Mouse (Mus musculus): ENCODE data around the gene Slc26a10.

Slc26a10 gene

DNA sequence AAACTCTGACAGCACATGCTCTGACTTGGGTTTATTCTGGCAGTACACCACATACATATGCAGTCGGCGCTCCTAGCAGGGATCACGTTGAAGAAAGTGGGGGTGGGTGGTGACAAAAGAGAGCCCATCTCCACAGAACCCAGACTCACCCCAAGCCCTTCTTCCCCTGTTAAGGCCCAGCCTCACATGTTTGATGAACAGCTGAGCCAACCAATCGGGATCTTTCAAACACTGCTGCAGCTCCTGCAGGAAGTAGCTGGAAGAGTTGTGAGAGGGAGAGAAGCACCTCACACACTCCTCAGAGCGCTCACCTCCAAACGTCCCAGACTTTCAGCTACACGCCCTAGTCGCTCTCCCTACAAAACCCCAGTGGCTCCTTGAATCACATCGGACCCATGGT lies 4.7 kb upstream of the Slc26a10 start:
- no peak for DNase-seq (ENCODE audit: low read depth in 2 of 2, low spot score in 2 of 2)

- DNase-seq (ENCODE audit: low read depth in 2 of 2, low spot score in 2 of 2): no peak
Observed at GRCm38 (mm10) chr10:127183759-127184158, 3.3 kb upstream of the Slc26a10 start.

GRCm38 (mm10) chr10:127182624-127183023 lies 2.2 kb upstream of the Slc26a10 start:
- no peak for DNase-seq (ENCODE audit: low read depth in 2 of 2, low spot score in 2 of 2)

DNA sequence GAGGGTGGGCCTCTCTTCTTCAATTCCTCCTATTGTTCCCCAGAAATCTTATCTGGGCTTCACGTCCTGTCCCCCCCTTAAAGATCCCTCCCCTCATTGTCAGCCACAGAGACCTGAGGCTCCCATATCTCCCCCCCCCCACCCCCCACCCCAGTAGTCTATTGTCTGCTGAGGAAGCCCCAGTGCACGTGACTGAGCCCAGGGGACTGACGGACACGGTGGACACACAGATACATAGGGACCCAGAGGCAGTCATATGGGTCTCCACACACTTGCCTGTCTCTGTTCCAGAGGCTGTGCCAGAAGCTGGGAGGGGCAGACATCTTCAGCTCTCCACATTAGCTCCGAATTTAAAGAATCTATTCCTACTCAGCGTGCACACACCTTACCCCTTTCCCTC lies 1.1 kb upstream of the Slc26a10 start:
- no peak for DNase-seq (ENCODE audit: low read depth in 2 of 2, low spot score in 2 of 2)

DNA sequence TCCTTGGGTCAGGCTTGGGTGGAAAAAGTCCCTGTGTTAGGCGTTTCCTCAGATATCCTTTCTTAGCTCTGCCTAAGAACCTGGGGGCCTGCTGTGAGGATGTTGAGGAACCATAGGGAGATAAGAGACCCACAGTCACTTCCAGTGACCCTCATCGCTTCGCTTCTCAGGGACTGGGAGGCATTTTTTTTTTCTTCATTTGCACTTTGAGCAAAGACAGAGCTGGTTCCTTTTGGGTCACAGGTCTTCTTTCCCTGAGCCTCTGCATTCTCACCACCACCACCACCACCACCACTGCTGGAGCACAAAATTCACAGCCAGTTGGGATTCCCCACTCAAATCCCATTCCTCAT lies 226 bp upstream of the Slc26a10 start:
- DNase-seq (ENCODE audit: low read depth in 2 of 2, low spot score in 2 of 2): no peak

- DNase-seq (ENCODE audit: low read depth in 2 of 2, low spot score in 2 of 2): no peak
Observed at GRCm38 (mm10) chr10:127178286-127179027, 2.0 kb downstream of the Slc26a10 start.

GRCm38 (mm10) chr10:127177719-127178118 lies 2.7 kb downstream of the Slc26a10 start:
- DNase-seq (ENCODE audit: low read depth in 2 of 2, low spot score in 2 of 2): no peak

- no peak for DNase-seq (ENCODE audit: low read depth in 2 of 2, low spot score in 2 of 2)
Observed at GRCm38 (mm10) chr10:127177235-127177634, 3.2 kb downstream of the Slc26a10 start.

DNA sequence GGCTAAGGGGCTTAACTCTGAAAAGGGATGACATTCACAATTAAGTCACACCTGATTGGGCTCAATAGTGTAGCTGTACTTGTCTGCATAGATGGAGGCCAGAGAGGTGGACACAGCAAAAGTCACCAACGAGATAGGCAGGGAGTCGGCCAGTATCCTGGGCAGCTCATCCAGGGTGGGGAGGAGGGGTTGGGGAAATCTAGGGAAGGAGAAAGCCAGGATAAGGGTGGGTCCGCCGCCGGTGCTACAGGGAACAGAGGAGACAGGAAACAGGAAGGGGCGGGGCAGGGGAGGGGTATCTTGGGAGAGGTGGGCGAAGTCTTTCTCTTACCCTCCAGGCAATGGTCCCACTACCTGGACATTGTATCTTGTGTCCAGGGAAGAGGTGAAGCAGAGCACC lies 3.7 kb downstream of the Slc26a10 start:
- DNase-seq (ENCODE audit: low read depth in 2 of 2, low spot score in 2 of 2): no peak

DNA sequence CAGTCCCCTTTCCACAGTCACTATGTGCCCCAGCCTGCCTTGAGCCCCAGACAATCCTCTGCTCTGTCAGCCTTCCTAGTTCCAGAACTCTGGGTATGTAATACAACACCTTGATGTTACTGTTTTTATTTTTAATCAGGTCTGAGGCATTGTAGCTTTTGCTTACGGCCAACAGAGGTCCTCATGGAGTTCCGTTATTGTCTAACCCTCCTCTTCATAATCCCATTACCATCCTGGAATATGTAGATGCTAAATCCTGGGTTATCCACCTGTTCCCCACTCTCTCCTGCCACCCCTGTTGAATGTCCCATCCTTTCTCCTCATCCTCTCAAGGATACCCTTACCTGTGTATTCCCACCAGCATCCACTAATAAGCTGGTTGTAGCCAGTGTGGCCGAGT lies 4.2 kb downstream of the Slc26a10 start:
- no peak for DNase-seq (ENCODE audit: low read depth in 2 of 2, low spot score in 2 of 2)

DNA sequence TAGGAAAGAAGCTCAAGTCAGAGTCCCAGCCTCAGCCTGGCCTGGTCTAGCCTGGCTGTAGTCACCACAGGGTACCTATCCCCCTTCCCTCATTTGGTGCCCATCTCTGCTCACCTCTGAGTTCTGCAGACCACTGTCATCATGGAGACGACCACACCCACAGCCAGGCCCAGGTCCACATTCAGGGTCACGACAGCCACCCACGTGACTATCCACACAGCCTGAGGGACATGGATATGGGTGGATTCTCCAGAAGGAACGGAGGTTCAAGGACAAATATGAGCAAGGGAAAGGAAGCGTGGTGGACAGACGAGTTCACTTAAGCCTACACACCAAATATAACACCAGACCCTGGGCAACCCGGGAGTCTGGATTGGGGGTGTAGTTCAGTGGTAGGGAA lies 6.3 kb downstream of the Slc26a10 start:
- DNase-seq (ENCODE audit: low read depth in 2 of 2, low spot score in 2 of 2): no peak

DNA sequence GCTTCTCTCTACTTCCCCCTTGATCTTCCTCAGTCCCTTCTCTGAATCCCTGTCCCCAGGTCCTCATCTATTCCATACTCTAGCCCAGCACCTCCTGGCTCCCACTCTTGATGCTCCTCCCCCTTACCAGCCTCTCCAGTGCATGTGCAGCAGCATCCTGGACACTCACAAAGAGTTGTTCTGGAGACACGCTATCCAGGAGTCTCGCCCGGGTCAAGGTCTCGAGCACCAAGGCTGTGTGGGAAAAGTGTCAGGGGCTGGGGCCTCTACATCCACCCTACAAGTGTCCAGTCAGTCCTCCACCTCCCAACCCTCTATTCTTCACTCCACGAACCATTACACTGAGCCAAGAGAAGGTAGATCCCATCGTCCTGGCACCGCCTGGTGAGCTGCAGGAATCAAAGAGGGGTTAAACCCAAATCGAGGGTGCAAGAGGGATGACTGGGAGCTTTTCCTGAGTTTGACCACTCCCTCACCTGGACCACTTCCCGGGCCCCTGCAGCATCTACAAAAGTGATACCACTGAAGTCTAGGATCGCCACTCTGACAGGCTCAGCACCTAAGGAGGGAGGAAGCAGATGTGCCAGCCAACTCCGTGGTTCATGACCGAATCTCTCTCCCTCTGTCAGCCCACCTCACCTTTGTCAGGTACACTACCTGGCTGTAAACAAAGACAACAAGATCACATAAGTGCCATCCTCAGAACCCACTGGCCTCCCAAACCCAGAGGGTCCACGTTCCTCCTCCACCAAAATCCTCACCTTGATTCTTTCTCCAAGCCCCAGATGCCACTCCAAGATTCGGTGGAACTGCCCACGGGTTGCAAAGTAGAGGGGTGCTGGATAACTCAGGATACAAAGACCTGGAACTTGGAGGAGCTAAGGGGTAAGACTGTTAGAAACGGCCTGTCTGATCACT lies 7.0 kb downstream of the Slc26a10 start:
- DNase-seq (ENCODE audit: low read depth in 2 of 2, low spot score in 2 of 2): no peak

- DNase-seq (ENCODE audit: low read depth in 2 of 2, low spot score in 2 of 2): no peak
Observed at GRCm38 (mm10) chr10:127171631-127172200, 8.7 kb downstream of the Slc26a10 start.

DNA sequence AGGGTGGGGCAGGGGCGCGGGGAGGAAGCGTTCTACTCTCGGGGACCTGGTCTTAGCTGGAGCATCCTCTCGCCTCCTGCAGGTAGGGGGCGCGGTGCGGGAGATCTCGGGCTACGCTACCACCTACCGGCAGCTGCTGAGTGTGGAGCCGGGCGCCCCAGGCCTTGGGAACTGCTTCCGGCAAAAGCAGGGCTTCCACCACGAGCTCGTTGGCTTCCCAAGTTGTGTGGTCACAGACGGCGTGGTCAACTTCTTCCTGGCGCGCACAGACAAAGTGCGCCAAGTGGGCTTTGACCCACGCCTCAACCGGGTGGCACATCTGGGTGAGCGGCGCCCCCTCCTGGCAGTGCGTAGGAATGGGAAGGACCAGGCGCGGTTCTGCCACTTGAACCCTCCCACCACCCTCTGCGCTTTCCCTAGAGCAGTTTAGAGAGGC lies 9.6 kb downstream of the Slc26a10 start:
- peak; percentile 84 to 85 for DNase-seq (ENCODE audit: low read depth in 2 of 2, low spot score in 2 of 2)

GRCm38 (mm10) chr10:127170002-127170401 lies 10.4 kb downstream of the Slc26a10 start:
- DNase-seq (ENCODE audit: low read depth in 2 of 2, low spot score in 2 of 2): no peak

GRCm38 (mm10) chr10:127167614-127168192 lies 12.7 kb downstream of the Slc26a10 start:
- peak in 1 of 2 experiments; percentile 32 for DNase-seq (ENCODE audit: low read depth in 2 of 2, low spot score in 2 of 2)

GRCm38 (mm10) chr10:127166771-127167613 lies 13.5 kb downstream of the Slc26a10 start:
- no peak for DNase-seq (ENCODE audit: low read depth in 2 of 2, low spot score in 2 of 2)

GRCm38 (mm10) chr10:127166404-127166715 lies 14.1 kb downstream of the Slc26a10 start:
- DNase-seq (ENCODE audit: low read depth in 2 of 2, low spot score in 2 of 2): no peak

DNA sequence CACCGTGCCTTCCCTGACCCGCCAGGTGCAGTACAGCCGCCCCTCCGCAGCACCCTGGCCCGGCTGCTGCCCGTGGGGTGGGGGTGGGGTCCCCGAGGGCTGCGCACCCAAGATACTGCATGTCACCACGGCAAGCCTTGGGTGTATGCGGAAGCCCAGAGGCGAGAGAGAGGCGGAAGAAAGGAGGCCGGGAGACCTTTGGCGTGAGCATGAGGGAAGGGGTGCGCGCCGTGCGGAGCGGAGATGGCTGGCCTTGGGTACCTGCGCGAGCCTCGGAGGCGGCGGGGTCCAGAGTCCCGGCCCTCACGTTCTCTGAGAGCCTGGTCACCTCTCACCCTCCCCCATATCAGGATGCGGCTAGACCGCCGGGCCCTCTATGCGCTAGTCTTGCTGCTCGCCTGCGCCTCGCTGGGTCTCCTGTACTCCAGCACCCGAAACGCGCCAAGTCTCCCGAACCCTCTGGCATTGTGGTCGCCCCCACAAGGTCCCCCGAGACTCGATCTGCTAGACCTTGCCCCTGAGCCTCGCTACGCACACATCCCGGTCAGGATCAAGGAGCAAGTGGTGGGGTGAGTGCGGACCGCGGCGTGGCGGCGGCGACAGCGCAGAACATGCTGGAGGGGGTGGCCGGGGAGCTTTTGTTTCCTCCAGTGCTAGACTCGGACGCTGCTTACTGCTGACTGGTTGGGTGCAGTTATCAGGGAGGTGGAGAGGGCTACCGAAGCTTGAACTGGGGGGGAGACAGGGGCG lies 14.6 kb downstream of the Slc26a10 start:
- DNase-seq (ENCODE audit: low read depth in 2 of 2, low spot score in 2 of 2): peak; percentile 71

GRCm38 (mm10) chr10:127165354-127165653 lies 15.1 kb downstream of the Slc26a10 start:
- no peak for DNase-seq (ENCODE audit: low read depth in 2 of 2, low spot score in 2 of 2)

Measured in CD8-positive naive resting alpha-beta T cell, adult 2 months (primary cell).